Mouse (Mus musculus): ENCODE measurements around the gene Agap3. TPM values are rescaled to one million over a fixed set of nuclear protein-coding genes. Genes with fewer than 3 reads are reported as not detected.

Gene Agap3
- polyA plus RNA-seq, 1 experiment from 2014 or later: 30.6 TPM

DNA sequence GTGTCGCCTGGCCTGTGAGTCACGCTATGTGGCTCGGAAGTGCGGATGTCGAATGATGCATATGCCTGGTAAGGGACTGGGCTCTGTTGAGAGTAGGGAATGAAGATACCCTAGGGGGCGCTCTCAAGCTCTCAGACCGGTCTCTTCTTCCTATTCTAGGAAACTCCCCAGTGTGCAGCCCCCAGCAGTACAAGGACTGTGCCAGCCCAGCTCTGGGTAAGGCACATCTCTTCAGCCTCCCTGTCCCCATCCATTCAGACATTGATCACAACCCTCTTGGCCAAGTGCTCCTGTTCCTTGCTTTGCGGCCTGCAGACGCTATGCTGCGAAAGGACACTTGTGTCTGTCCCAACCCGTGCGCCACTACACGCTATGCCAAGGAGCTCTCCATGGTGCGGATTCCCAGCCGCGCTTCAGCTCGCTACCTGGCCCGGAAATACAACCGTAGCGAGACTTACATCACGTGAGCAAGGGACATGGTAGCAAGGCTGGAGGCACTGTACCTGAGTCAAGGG, 35.7 kb upstream of the Agap3 start:
- DNase-seq (ENCODE audit: low spot score) (peak; percentile 65), ATAC-seq (replicated peaks; ENCODE audit: low FRiP score) (peak; percentile 70)
- no peak overlapping the region for H3K9ac ChIP-seq (ENCODE audit: low read depth, low read length)
- no peak overlapping the region for H3K4me3 ChIP-seq (ENCODE audit: low read depth, low read length)
- H3K36me3 ChIP-seq (ENCODE audit: control insufficient read depth, insufficient read depth, low read length): peaks cover 3% of the 10 kb centered on the region; the same call in 1 of the 2 replicates
- no peaks in the 10 kb centered on the region for H3K9me3 ChIP-seq (ENCODE audit: control insufficient read depth, low read length)
- peaks cover 16% of the 10 kb centered on the region for H3K27me3 ChIP-seq (replicated peaks; ENCODE audit: control insufficient read depth, insufficient read depth, low read length)
- 0 out of 2 replicates have a peak, but pooled peaks cover 4% of the 10 kb centered on the region for H3K4me1 ChIP-seq (replicated peaks; ENCODE audit: control insufficient read depth, insufficient read depth, low read length)
- H3K4me2 ChIP-seq: peak overlapping the region; percentile 31
- H3K27ac ChIP-seq (ENCODE audit: low read depth, low read length): no peak overlapping the region
- 7% methylated on average over 21 of the region's 21 CpGs for WGBS

DNA sequence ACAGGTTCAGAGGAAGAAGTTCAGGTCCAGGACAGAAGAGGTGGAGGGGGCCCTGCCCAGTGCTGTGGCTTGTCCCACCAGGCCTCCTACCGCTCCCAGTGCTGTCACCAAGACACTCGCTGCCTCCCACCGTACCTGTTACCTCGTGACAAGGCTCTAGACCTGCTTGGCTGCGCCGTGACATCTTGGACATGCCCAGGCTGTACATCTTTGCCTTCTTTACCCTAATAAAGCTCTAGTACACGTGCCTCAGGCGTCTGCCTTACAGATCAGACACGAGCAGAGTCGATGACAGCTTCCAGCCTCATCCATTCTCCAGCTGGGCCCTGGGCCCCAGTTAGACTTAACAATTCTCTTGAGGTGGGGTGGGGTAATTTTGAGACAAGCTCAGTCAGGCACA, 34.4 kb upstream of the Agap3 start:
- no peaks in the 10 kb centered on the region for H3K9me3 ChIP-seq (ENCODE audit: control insufficient read depth, low read length)

DNA sequence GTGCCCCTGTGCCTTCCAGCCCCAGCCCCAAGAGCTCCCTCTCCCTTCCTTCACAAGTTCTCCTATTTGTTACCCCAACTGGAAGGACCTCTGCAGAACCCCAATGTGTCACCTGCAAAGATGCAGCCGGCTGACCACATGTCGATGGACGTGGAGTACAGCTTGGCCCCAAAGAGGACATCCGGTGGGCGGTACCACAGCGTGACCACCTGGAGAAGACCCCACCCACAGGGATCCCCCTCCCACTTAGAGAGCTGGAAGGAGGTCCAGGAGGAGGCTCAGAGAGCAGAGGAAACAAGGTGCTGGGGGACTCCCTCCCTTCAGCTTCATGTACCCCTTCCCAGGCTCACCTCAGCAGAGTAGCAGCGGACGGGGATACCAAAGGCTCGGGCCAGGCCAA, 31.6 kb upstream of the Agap3 start:
- ATAC-seq (replicated peaks; ENCODE audit: low FRiP score) (no peak), DNase-seq (ENCODE audit: low spot score) (no peak)
- Histone ChIP-seq H3K9ac (ENCODE audit: low read depth, low read length) (no peak overlapping the region), H3K4me2 (no peak overlapping the region), H3K36me3 (ENCODE audit: control insufficient read depth, insufficient read depth, low read length) (peaks cover 3% of the 10 kb centered on the region; the same call in 1 of the 2 replicates), H3K9me3 (ENCODE audit: control insufficient read depth, low read length) (no peaks in the 10 kb centered on the region), H3K4me3 (ENCODE audit: low read depth, low read length) (no peak overlapping the region), H3K27ac (ENCODE audit: low read depth, low read length) (no peak overlapping the region), H3K27me3 (replicated peaks; ENCODE audit: control insufficient read depth, insufficient read depth, low read length) (0 out of 2 replicates have a peak, but pooled peaks cover 4% of the 10 kb centered on the region), H3K4me1 (replicated peaks; ENCODE audit: control insufficient read depth, insufficient read depth, low read length) (peaks cover 19% of the 10 kb centered on the region)
- 87% methylated on average over 9 of the region's 9 CpGs for WGBS

More for the DNA sequence above, 34.4 kb upstream of the Agap3 start:
- no peak for DNase-seq (ENCODE audit: low spot score)
- 83% methylated on average over 10 of the region's 10 CpGs for WGBS
- Histone ChIP-seq H3K27me3 (replicated peaks; ENCODE audit: control insufficient read depth, insufficient read depth, low read length) (peaks cover 16% of the 10 kb centered on the region), H3K4me1 (replicated peaks; ENCODE audit: control insufficient read depth, insufficient read depth, low read length) (peaks cover 7% of the 10 kb centered on the region), H3K27ac (ENCODE audit: low read depth, low read length) (no peak overlapping the region), H3K9ac (ENCODE audit: low read depth, low read length) (no peak overlapping the region), H3K4me2 (no peak overlapping the region), H3K36me3 (ENCODE audit: control insufficient read depth, insufficient read depth, low read length) (peaks cover 3% of the 10 kb centered on the region; the same call in 1 of the 2 replicates), H3K4me3 (ENCODE audit: low read depth, low read length) (no peak overlapping the region)
- ATAC-seq (replicated peaks; ENCODE audit: low FRiP score): no peak

DNA sequence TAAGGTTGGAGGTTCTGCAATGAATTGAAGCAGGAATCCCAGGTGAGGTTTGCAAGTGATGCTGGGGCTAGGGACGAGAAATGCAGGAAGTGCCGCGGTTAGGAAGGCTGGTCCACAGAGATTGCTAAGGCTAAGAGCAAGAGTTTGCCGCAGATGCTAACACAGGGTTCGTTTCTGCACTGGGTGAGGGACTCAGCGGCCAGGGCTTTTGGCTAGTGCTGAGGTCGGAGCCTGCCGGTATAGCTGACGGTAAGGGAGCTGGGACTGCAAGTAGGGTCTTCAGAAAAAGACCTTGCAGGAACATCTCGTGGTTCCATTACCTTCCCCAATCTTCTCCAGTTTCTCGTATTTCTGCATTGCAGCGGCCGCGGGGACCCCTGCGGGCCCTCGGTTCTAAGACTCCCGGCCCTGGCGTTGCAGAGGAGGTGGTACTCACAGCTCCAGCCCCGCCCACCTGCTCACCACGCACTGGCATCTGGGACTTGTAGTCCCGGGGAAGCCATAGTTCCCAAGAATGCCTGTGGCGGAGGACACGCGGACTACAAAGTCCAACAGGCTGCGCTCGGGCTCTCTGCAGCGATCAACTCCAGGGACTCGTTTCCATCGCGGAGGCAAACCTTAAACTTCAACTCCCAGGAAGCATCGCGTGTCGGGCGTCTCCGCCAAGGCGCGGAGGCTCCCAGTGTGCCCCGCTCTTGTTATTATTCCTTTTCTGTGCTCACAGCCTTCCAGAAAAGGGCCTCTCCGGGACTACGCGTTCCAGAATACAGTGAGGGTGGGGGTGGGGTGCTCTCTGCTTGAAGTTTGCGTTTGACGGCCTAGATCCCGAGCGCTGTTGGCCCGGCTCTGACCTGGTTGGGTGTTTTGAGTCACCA, 28.6 kb upstream of the Agap3 start, which contains the start of the genes Cdk5 and Slc4a2:
Cdk5 (minus strand) TSS at position 402 of the 875 bp plus-strand sequence.
Slc4a2 (plus strand) TSS at position 709 of the 875 bp plus-strand sequence.
- ATAC-seq (replicated peaks; ENCODE audit: low FRiP score) (peak; percentile 92), DNase-seq (ENCODE audit: low spot score) (peak; percentile 95)
- Histone ChIP-seq H3K9ac (ENCODE audit: low read depth, low read length) (peak within 1 kb of the TSS; percentile 89), H3K36me3 (ENCODE audit: control insufficient read depth, insufficient read depth, low read length) (peaks cover 3% of the 10 kb centered on the region; the same call in 1 of the 2 replicates), H3K27me3 (replicated peaks; ENCODE audit: control insufficient read depth, insufficient read depth, low read length) (no peaks in the 10 kb centered on the region), H3K4me1 (replicated peaks; ENCODE audit: control insufficient read depth, insufficient read depth, low read length) (peaks cover 43% of the 10 kb centered on the region), H3K27ac (ENCODE audit: low read depth, low read length) (peak within 1 kb of the TSS; percentile 92), H3K4me2 (peak within 1 kb of the TSS; percentile 90), H3K4me3 (ENCODE audit: low read depth, low read length) (peak within 1 kb of the TSS; percentile 77), H3K9me3 (ENCODE audit: control insufficient read depth, low read length) (no peaks in the 10 kb centered on the region)
- WGBS: under 1% methylated on average over 46 of the region's 46 CpGs

DNA sequence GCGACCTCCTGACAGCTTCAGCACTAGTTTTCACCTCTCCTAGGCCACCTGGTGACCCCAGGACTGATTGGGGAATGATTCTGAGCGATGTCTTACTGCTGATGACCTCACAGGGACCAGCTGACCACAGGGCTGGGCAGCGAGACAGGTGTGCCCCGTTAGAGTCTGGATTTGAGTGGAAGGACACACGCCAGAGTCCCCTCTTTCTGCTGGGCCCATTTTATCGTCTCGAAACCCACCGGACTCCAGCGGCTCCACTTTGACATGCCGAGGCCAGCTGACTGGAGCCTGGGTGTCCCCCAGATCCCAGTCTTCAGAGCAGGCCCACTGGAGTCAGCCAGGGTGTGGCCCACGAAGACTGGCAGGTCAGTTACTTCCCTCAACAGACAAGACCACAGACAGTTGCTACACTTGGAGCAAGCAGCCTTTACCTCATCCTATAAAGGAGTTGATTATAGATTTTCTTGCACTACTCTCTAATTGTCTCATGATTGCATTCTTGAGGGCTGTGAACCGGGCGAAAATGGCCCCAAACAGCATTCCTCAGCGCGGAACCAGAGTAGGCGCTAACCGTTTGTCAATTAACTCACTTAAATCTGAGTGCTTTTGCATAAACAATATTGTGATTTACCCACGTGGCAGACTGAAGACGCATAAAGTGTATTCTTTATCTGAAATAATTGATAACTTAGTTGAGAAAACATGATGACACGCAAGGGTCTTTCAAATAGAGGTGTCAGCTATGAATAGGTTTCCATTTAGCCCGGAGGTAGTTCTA, 27.8 kb upstream of the Agap3 start:
- 15% methylated on average over 21 of the region's 21 CpGs for WGBS
- H3K27me3 ChIP-seq (replicated peaks; ENCODE audit: control insufficient read depth, insufficient read depth, low read length): no peaks in the 10 kb centered on the region
- peak; percentile 44 for DNase-seq (ENCODE audit: low spot score)

DNA sequence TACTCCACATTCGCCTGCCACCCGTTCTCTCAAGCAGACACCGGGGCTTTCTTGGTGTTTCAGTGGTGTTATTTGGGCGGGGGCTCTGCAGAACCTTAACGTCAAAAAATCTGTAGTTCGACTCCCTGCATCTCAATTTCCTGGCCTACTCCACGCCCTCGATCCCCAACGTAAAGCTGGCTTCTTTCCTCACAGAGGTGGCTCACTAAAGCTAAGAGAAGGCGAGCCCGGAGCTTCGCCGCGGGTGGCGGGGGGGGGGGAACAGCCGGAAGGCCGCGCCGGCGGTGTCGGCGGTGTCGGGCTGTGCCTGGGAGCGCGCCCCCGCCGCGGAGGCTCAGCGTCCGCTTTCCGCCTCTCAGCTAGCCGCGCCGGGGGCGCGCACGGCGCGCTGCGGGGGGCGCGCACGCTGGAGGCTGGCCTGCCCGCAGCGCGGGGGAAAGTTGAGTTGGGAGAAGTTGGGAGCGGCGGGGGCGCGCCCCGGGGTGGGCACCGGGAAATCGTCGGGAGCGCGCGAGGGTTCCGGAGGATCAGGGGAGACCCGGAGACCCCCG, 27.0 kb upstream of the Agap3 start:
- Histone ChIP-seq H3K4me1 (replicated peaks; ENCODE audit: control insufficient read depth, insufficient read depth, low read length) (peaks cover 50% of the 10 kb centered on the region), H3K9ac (ENCODE audit: low read depth, low read length) (peak overlapping the region; percentile 89), H3K9me3 (ENCODE audit: control insufficient read depth, low read length) (no peaks in the 10 kb centered on the region), H3K36me3 (ENCODE audit: control insufficient read depth, insufficient read depth, low read length) (peaks cover 3% of the 10 kb centered on the region; the same call in 1 of the 2 replicates), H3K27ac (ENCODE audit: low read depth, low read length) (peak overlapping the region; percentile 92), H3K27me3 (replicated peaks; ENCODE audit: control insufficient read depth, insufficient read depth, low read length) (no peaks in the 10 kb centered on the region), H3K4me3 (ENCODE audit: low read depth, low read length) (peak overlapping the region; percentile 77), H3K4me2 (peak overlapping the region; percentile 90)
- 1% methylated on average over 57 of the region's 60 CpGs for WGBS
- peak; percentile 53 for ATAC-seq (replicated peaks; ENCODE audit: low FRiP score)
- peak; percentile 88 for DNase-seq (ENCODE audit: low spot score)

More for the DNA sequence above, 27.8 kb upstream of the Agap3 start:
- peaks cover 50% of the 10 kb centered on the region for H3K4me1 ChIP-seq (replicated peaks; ENCODE audit: control insufficient read depth, insufficient read depth, low read length)
- no peak for ATAC-seq (replicated peaks; ENCODE audit: low FRiP score)
- H3K4me2 ChIP-seq: peak overlapping the region; percentile 90
- H3K27ac ChIP-seq (ENCODE audit: low read depth, low read length): peak overlapping the region; percentile 92
- H3K9me3 ChIP-seq (ENCODE audit: control insufficient read depth, low read length): no peaks in the 10 kb centered on the region
- H3K9ac ChIP-seq (ENCODE audit: low read depth, low read length): peak overlapping the region; percentile 89
- peak overlapping the region; percentile 77 for H3K4me3 ChIP-seq (ENCODE audit: low read depth, low read length)
- peaks cover 3% of the 10 kb centered on the region; the same call in 1 of the 2 replicates for H3K36me3 ChIP-seq (ENCODE audit: control insufficient read depth, insufficient read depth, low read length)

DNA sequence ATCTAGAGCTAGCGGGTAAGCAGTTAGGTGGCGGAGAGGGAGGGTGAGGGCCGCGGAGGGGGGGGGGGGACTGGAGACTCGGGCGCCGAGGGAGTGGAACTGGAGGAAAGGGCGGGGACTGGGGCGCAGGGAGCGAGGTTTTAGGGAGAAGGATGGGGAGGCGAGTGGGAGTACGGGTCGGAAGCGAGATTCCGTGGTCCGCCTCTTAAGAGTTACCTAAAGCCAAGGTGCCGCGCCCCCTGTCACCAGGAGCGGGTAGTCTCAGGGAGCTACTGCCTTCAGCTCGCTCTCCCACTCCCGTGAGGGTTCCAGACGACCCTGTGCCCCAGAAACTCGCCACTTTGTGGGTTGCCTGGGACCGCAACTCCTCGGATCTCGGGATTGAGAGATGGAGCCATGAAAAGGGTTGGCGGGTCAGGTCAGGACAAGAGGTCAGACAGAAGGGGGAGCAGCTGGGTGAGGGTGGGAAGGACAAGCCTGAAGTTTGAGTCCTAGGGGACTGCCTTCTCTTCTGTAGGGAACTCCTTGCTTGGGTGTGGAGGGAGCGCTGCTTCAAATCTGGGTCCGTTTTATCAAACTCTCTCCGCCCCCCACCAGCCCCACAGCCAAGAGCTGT, 26.4 kb upstream of the Agap3 start:
- ATAC-seq (replicated peaks; ENCODE audit: low FRiP score) (no peak), DNase-seq (ENCODE audit: low spot score) (peak; percentile 75)
- H3K4me1 ChIP-seq (replicated peaks; ENCODE audit: control insufficient read depth, insufficient read depth, low read length): peaks cover 50% of the 10 kb centered on the region

More for the DNA sequence above, 26.4 kb upstream of the Agap3 start:
- peak overlapping the region; percentile 89 for H3K9ac ChIP-seq (ENCODE audit: low read depth, low read length)
- WGBS: 1% methylated on average over 29 of the region's 30 CpGs
- H3K27ac ChIP-seq (ENCODE audit: low read depth, low read length): peak overlapping the region; percentile 92
- no peaks in the 10 kb centered on the region for H3K27me3 ChIP-seq (replicated peaks; ENCODE audit: control insufficient read depth, insufficient read depth, low read length)
- peak overlapping the region; percentile 90 for H3K4me2 ChIP-seq
- peaks cover 3% of the 10 kb centered on the region; the same call in 1 of the 2 replicates for H3K36me3 ChIP-seq (ENCODE audit: control insufficient read depth, insufficient read depth, low read length)
- peak overlapping the region; percentile 77 for H3K4me3 ChIP-seq (ENCODE audit: low read depth, low read length)
- no peaks in the 10 kb centered on the region for H3K9me3 ChIP-seq (ENCODE audit: control insufficient read depth, low read length)
